Mouse (Mus musculus): ENCODE data around the gene Gm10721.
"Not testable (repeated sequence)": the region's sequence is repeated elsewhere in the genome, so short reads cannot be mapped to it uniquely, and the experiment has no call there.

The Gm10721 gene

GRCm38 (mm10) chr9:3025653-3026052, 12.7 kb downstream of the Gm10721 start:
- DNase-seq, result peak; percentile 37

GRCm38 (mm10) chr9:3026136-3026535, 13.2 kb downstream of the Gm10721 start:
- DNase-seq, result not testable (repeated sequence)

DNA sequence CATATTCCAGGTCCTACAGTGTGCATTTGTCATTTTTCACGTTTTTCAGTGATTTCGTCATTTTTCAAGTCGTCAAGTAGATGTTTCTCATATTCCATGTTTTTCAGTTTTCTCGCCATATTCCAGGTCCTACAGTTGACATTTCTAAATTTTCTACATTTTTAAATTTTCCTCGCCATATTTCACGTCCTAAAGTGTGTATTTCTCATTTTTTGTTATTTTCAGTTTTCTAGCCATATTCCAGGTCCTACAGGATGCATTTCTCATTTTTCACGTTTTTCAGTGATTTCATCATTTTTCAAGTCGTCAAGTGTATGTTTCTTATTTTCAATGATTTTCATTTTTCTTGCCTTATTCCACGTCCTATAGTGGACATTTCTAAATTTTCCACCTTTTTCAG, 13.8 kb downstream of the Gm10721 start:
- DNase-seq, result not testable (repeated sequence)

GRCm38 (mm10) chr9:3027200-3027599, 14.3 kb downstream of the Gm10721 start:
- DNase-seq, result not testable (repeated sequence)

- not testable (repeated sequence) for DNase-seq
Observed at GRCm38 (mm10) chr9:3029276-3030000, 16.5 kb downstream of the Gm10721 start.

DNA sequence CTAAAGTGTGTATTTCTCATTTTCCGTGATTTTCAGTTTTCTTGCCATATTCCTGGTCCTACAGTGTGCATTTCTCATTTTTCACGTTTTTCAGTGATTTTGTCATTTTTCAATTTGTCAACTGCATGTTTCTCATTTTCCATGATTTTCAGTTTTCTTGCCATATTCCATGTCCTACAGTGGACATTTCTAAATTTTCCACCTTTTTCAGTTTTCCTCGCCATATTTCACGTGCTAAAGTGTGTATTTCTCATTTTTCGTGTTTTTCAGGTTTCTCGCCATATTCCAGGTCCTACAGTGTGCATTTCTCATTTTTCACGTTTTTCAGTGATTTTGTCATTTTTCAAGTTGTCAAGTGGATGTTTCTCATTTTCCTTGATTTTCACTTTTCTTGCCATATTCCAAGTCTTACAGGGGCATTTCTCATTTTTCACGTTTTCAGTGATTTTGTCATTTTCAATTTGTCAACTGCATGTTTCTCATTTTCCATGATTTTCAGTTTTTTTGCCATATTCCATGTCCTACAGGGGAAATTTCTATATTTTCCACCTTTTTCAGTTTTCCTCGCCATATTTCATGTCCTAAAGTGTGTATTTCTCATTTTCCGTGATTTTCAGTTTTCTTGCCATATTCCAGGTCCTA, 17.9 kb downstream of the Gm10721 start:
- DNase-seq, result not testable (repeated sequence)

DNA sequence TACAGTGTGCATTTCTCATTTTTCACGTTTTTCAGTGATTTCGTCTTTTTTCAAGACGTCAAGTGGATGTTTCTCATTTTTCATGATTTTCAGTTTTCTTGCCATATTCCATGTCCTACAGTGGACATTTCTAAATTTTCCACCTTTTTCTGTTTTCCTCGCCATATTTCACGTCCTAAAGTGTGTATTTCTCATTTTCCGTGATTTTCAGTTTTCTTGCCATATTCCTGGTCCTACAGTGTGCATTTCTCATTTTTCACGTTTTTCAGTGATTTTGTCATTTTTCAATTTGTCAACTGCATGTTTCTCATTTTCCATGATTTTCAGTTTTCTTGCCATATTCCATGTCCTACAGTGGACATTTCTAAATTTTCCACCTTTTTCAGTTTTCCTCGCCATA, 21.4 kb downstream of the Gm10721 start, which contains the start of gene Gm17535:
Gene Gm17535 (plus strand): TSS at position 301 of the 400 bp plus-strand sequence.
- not testable (repeated sequence) for DNase-seq

DNA sequence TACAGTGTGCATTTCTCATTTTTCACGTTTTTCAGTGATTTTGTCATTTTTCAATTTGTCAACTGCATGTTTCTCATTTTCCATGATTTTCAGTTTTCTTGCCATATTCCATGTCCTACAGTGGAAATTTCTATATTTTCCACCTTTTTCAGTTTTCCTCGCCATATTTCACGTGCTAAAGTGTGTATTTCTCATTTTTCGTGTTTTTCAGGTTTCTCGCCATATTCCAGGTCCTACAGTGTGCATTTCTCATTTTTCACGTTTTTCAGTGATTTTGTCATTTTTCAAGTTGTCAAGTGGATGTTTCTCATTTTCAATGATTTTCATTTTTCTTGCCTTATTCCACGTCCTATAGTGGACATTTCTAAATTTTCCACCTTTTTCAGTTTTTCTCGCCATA, 23.6 kb downstream of the Gm10721 start, which contains the start of gene Gm10715:
Gene Gm10715 (plus strand): TSS at position 301 of the 400 bp plus-strand sequence.
- DNase-seq, result not testable (repeated sequence)

DNA sequence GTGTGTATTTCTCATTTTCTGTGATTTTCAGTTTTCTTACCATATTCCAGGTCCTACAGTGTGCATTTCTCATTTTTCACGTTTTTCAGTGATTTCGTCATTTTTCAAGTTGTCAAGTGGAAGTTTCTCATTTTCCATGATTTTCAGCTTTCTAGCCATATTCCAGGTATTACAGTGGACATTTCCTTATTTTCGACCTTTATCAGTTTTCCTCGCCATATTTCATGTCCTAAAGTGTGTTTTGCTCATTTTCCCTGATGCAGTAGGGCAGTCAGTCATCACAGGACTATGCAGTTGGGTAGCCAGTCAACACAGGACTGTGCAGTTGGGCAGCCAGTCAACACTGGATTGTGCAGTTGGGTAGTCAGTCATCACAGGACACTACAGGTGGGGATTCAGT, 25.2 kb downstream of the Gm10721 start:
- not testable (repeated sequence) for DNase-seq
